Mouse (Mus musculus): ENCODE measurements around the gene Tnfrsf1a. TPM values are rescaled to one million over a fixed set of nuclear protein-coding genes. Genes with fewer than 3 reads are reported as not detected.
A peak's percentile ranks its signal among the peaks of the same experiment; 100 is the strongest.

Gene Tnfrsf1a
- polyA plus RNA-seq, 1 experiment from 2014 or later, result 109 TPM

DNA sequence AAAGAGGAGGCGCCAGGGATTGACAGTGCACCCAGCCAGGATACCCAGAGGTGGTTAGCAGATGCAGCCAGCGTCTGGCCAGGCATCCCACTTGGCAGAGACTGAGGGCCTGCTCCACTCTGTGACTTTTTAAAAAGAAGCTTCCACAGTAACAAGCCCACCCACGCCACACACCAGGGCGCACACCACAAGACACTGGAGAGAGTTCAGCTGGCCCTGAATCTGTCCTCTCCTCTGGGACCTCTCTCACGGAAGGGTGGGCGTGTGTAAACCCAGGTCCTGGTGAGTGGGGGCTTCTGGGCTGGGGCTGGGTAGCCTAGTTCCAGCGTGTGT, 35.0 kb upstream of the Tnfrsf1a start:
- peak; percentile 31 for ATAC-seq
- no peak for TF ChIP-seq CTCF (IDR thresholded peaks at IDR 0.05; ENCODE audit: low read depth)
- Histone ChIP-seq H3K27ac (ENCODE audit: low read depth, low read length) (peak overlapping the region; percentile 92), H3K9me3 (ENCODE audit: control insufficient read depth) (no peaks in the 10 kb centered on the region), H3K4me2 (replicated peaks; ENCODE audit: low read depth) (peak overlapping the region; percentile 91), H3K4me1 (replicated peaks; ENCODE audit: control insufficient read depth, insufficient read depth, low read length) (peaks cover 20% of the 10 kb centered on the region), H3K36me3 (ENCODE audit: control insufficient read depth, insufficient read depth) (peaks cover 27% of the 10 kb centered on the region), H3K9ac (ENCODE audit: low read depth, low read length) (peak overlapping the region; percentile 91), H3K4me3 (ENCODE audit: low read depth, low read length) (peak overlapping the region; percentile 76), H3K27me3 (replicated peaks; ENCODE audit: control insufficient read depth, insufficient read depth, low read length) (no peaks in the 10 kb centered on the region)
- 54% methylated on average over 7 of the region's 7 CpGs for WGBS

DNA sequence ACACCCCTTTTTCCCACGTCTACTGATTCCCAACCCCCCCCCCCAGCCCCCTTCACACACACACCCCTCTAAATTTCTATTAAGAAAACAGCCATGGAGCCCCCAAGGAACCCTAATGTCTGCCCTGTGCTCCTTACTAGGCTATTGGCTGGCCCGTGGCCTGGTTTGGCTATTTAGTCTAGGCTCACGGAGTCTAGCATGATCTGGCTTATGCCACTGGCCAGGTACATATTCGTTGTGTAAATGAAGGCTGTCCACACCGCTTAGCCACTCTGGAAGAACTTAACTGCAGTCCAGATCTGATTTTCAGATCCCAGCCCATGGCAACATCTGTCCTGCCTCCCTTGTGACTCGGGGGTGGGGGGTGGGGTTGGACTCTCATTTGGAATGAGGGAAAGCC, 34.4 kb upstream of the Tnfrsf1a start:
- 77% methylated on average over 6 of the region's 6 CpGs for WGBS
- H3K9ac ChIP-seq (ENCODE audit: low read depth, low read length), result no peak overlapping the region

DNA sequence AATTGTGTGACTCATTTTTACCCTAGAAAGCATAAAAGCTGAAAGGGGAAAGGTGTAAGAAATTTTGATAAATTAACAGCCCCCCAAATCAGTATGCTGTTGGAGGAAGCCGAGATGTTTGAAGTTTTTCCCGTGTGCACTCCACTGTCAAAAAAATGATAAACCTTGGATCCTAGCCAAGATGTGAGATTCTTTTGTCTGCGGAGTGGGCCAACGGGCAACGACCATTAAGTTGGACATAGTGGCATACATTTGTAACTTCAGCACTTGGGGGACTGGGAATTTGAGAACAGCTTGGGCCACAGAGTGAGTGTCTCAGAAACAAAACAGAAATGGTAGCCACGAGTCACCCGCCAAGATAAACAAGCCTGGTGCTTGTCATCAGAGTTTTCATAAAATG, 32.1 kb upstream of the Tnfrsf1a start:
- no peak overlapping the region for H3K27ac ChIP-seq (ENCODE audit: low read depth, low read length)
- no peak overlapping the region for H3K4me3 ChIP-seq (ENCODE audit: low read depth, low read length)
- WGBS, result 45% methylated on average over 7 of the region's 7 CpGs
- H3K4me1 ChIP-seq (replicated peaks; ENCODE audit: control insufficient read depth, insufficient read depth, low read length), result peaks cover 15% of the 10 kb centered on the region
- ATAC-seq, result no peak
- H3K27me3 ChIP-seq (replicated peaks; ENCODE audit: control insufficient read depth, insufficient read depth, low read length), result no peaks in the 10 kb centered on the region
- no peak overlapping the region for H3K4me2 ChIP-seq (replicated peaks; ENCODE audit: low read depth)
- H3K36me3 ChIP-seq (ENCODE audit: control insufficient read depth, insufficient read depth), result peaks cover 1% of the 10 kb centered on the region
- TF ChIP-seq CTCF (IDR thresholded peaks at IDR 0.05; ENCODE audit: low read depth), result no peak
- no peaks in the 10 kb centered on the region for H3K9me3 ChIP-seq (ENCODE audit: control insufficient read depth)
- no peak overlapping the region for H3K9ac ChIP-seq (ENCODE audit: low read depth, low read length)

More for the DNA sequence above, 34.4 kb upstream of the Tnfrsf1a start:
- no peak for TF ChIP-seq CTCF (IDR thresholded peaks at IDR 0.05; ENCODE audit: low read depth)
- Histone ChIP-seq H3K4me2 (replicated peaks; ENCODE audit: low read depth) (peak overlapping the region; percentile 91), H3K4me1 (replicated peaks; ENCODE audit: control insufficient read depth, insufficient read depth, low read length) (peaks cover 20% of the 10 kb centered on the region), H3K27me3 (replicated peaks; ENCODE audit: control insufficient read depth, insufficient read depth, low read length) (no peaks in the 10 kb centered on the region), H3K36me3 (ENCODE audit: control insufficient read depth, insufficient read depth) (peaks cover 22% of the 10 kb centered on the region), H3K9me3 (ENCODE audit: control insufficient read depth) (no peaks in the 10 kb centered on the region), H3K4me3 (ENCODE audit: low read depth, low read length) (no peak overlapping the region), H3K27ac (ENCODE audit: low read depth, low read length) (no peak overlapping the region)
- ATAC-seq, result no peak

DNA sequence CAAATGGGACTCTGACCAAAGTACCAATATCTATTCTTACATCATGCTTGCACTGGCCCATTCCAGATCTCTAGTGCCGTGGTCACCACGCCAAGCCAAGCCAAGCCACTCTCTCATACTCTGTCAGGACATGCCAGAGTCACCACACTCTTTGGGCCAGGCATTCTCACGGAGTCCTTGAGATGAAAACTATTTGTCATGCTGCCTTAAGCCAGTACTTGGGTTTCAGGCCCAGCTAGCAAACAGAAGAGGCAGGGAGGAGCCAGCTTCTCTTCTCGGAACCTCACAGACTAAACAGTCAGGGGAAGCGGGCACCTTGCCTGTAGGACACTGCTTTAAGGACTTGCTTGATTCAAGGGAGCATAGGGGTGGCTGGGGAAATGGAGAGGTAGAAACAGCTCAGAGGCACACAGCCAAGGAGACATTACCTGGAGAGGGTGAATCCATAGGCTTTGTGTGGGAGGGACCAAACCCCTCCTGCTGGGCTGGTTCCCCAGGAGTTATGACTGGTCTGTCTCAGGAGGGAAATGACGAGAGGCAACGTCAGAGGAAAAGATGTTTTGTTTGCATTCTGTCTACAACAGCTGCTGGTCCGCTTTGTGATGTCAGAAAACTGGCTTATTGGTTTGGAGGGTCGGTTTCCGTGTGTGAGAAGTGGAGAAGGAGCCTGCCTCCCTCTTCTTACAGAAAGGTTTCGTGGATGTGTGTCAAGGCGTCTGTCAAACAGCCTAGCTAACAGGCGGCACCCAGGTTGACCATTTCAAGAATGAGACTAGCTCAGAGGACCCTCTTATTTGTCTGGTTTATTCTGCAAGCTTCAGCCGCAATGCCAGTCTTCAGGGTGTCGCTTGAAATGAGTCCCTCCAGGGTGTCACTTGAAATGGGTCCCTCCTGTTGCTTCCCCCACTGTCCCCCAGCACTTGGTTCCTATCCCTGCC, 29.9 kb upstream of the Tnfrsf1a start:
- TF ChIP-seq CTCF (IDR thresholded peaks at IDR 0.05; ENCODE audit: low read depth), result no peak
- Histone ChIP-seq H3K4me2 (replicated peaks; ENCODE audit: low read depth) (no peak overlapping the region), H3K36me3 (ENCODE audit: control insufficient read depth, insufficient read depth) (no peaks in the 10 kb centered on the region), H3K27me3 (replicated peaks; ENCODE audit: control insufficient read depth, insufficient read depth, low read length) (no peaks in the 10 kb centered on the region; the same call in 1 of the 2 replicates), H3K9me3 (ENCODE audit: control insufficient read depth) (no peaks in the 10 kb centered on the region), H3K9ac (ENCODE audit: low read depth, low read length) (no peak overlapping the region), H3K4me3 (ENCODE audit: low read depth, low read length) (no peak overlapping the region), H3K27ac (ENCODE audit: low read depth, low read length) (no peak overlapping the region), H3K4me1 (replicated peaks; ENCODE audit: control insufficient read depth, insufficient read depth, low read length) (peaks cover 4% of the 10 kb centered on the region)
- WGBS, result 63% methylated on average over 15 of the region's 15 CpGs
- ATAC-seq, result no peak

DNA sequence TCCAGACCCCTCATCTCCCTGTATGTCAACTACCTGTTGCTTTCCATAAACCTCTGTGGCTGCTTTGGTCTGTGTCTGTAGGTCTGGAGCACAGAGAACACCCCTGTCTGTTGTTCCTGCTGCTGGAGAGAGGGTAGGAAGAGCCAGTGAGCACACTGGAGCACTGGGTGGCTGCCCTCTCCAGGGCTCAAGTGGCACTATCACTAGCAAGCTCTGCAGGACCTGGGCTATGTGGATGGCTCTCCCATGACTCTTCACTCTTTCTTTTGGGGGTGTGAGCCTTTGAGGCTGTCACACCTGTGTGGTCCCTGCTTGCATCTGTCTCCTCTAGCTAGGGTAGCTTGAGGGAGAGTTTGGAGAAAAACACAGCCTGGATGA, 29.3 kb upstream of the Tnfrsf1a start:
- Histone ChIP-seq H3K27me3 (replicated peaks; ENCODE audit: control insufficient read depth, insufficient read depth, low read length) (no peaks in the 10 kb centered on the region; the same call in 1 of the 2 replicates), H3K9ac (ENCODE audit: low read depth, low read length) (no peak overlapping the region), H3K36me3 (ENCODE audit: control insufficient read depth, insufficient read depth) (no peaks in the 10 kb centered on the region), H3K27ac (ENCODE audit: low read depth, low read length) (no peak overlapping the region), H3K4me2 (replicated peaks; ENCODE audit: low read depth) (no peak overlapping the region), H3K4me1 (replicated peaks; ENCODE audit: control insufficient read depth, insufficient read depth, low read length) (no peaks in the 10 kb centered on the region), H3K4me3 (ENCODE audit: low read depth, low read length) (no peak overlapping the region), H3K9me3 (ENCODE audit: control insufficient read depth) (no peaks in the 10 kb centered on the region)
- ATAC-seq, result no peak
- TF ChIP-seq CTCF (IDR thresholded peaks at IDR 0.05; ENCODE audit: low read depth), result peak; percentile 32; the same call in 1 of the 2 replicates

DNA sequence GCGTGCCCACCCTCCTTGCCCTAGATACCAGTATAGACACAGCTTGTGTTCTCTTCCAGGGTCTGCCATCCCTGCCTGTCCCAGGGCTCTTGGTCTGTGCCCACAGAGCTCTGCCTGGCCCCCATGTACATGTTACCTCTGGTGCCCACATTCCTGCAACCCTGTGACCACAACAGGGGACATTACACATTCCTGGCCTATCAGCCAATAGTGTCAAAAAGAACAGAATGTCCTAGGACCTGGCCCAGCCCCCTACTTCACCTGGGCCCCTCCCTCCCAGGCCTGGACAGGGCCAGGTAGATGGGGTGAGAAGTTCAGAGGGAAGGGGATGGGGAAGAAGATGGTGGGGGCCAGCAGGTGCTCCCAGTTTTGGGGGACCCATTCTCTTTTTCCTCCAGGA, 28.8 kb upstream of the Tnfrsf1a start, which contains the start of gene Scnn1a:
Gene Scnn1a (plus strand): TSS at position 337 of the 400 bp plus-strand sequence.
- WGBS, result 93% methylated on average over 1 of the region's 1 CpGs
- Histone ChIP-seq H3K27ac (ENCODE audit: low read depth, low read length) (no peak within 1 kb of the TSS), H3K36me3 (ENCODE audit: control insufficient read depth, insufficient read depth) (no peaks in the 10 kb centered on the region), H3K4me2 (replicated peaks; ENCODE audit: low read depth) (peak within 1 kb of the TSS; percentile 30; the same call in 1 of the 2 replicates), H3K9ac (ENCODE audit: low read depth, low read length) (no peak within 1 kb of the TSS), H3K27me3 (replicated peaks; ENCODE audit: control insufficient read depth, insufficient read depth, low read length) (no peaks in the 10 kb centered on the region; the same call in 1 of the 2 replicates), H3K9me3 (ENCODE audit: control insufficient read depth) (no peaks in the 10 kb centered on the region), H3K4me1 (replicated peaks; ENCODE audit: control insufficient read depth, insufficient read depth, low read length) (no peaks in the 10 kb centered on the region), H3K4me3 (ENCODE audit: low read depth, low read length) (no peak within 1 kb of the TSS)
- TF ChIP-seq CTCF (IDR thresholded peaks at IDR 0.05; ENCODE audit: low read depth), result no peak
- ATAC-seq, result peak; percentile 23; the same call in 1 of the 2 replicates

Measured in intestine, postnatal 0 days (tissue).